Mouse (Mus musculus) midbrain, embryonic 15.5 days (tissue): ENCODE measurements around the gene Cav3. TPM values are rescaled to one million over a fixed set of nuclear protein-coding genes. Genes with fewer than 3 reads are reported as not detected.

Experiments
- ATAC-seq: fragments of 200-750 bp; cut with Nextera tagmentation; replicated peaks from 2 replicates; pipeline ENCODE4 v1.8.0; 2017; ENCODE audit warnings: moderate TSS enrichment
- H3K27ac ChIP-seq: fragments of 300-500 bp; sonication (generic); 2 replicates; pipeline ENCODE4 v1.5.1; 2015; ENCODE audit warnings: mild to moderate bottlenecking, inconsistent platforms
- H3K27me3 ChIP-seq: fragments of 300-500 bp; sonication (generic); replicated peaks from 2 replicates; pipeline ENCODE4 v1.6.1; 2015; ENCODE audit warnings: inconsistent platforms
- H3K36me3 ChIP-seq: fragments of 300-500 bp; sonication (generic); replicated peaks from 2 replicates; pipeline ENCODE4 v1.6.1; 2015; ENCODE audit warnings: inconsistent platforms
- H3K4me1 ChIP-seq: fragments of 300-500 bp; sonication (generic); 2 replicates; pipeline ENCODE4 v1.6.1; 2015; ENCODE audit warnings: inconsistent platforms
- H3K4me2 ChIP-seq: fragments of 300-500 bp; sonication (generic); 2 replicates; pipeline ENCODE4 v1.6.1; 2015; ENCODE audit warnings: inconsistent platforms, mild to moderate bottlenecking, moderate library complexity
- H3K4me3 ChIP-seq: fragments of 300-500 bp; sonication (generic); 2 replicates; pipeline ENCODE4 v1.5.1; 2015; ENCODE audit warnings: mild to moderate bottlenecking, inconsistent platforms
- H3K9ac ChIP-seq: fragments of 300-500 bp; sonication (generic); 2 replicates; pipeline ENCODE4 v1.6.1; 2015; ENCODE audit warnings: mild to moderate bottlenecking, inconsistent platforms
- H3K9me3 ChIP-seq: fragments of 300-500 bp; sonication (generic); 2 replicates; pipeline ENCODE4 v1.6.1; 2016; ENCODE audit warnings: inconsistent platforms
- WGBS: fragments of 180-500 bp; shearing (Covaris S2); methylation state at CpG from one replicate; pipeline ENCODE4 v1.1.7; 2015; ENCODE audit warnings: mixed read lengths; 5-methylcytosine and 5-hydroxymethylcytosine counted together
- polyA plus RNA-seq: library from polyadenylated mRNA; unstranded; fragments of >200 nt; fragmentation: Nextera tagmentation; extraction: Ambion mirVana; gene quantifications from 2 replicates; pipeline ENCODE4 v1.2.1, GENCODE M21; 2015

Gene Cav3
- 0.29 TPM in 1 of 2 replicates, not detected in the other for polyA plus RNA-seq

GRCm38 (mm10) chr6:112459341-112459749 lies at the start of gene Cav3:
TSS of gene Cav3 (plus strand) at chr6:112459505.
- ATAC-seq, result no peak
- Histone ChIP-seq H3K4me2 (no peak within 1 kb of the TSS), H3K27me3 (no peaks in the 10 kb centered on the region), H3K27ac (no peak within 1 kb of the TSS), H3K4me3 (no peak within 1 kb of the TSS), H3K36me3 (no peaks in the 10 kb centered on the region), H3K9ac (no peak within 1 kb of the TSS), H3K4me1 (no peaks in the 10 kb centered on the region), H3K9me3 (no peaks in the 10 kb centered on the region)
- 78% methylated on average over 12 of the region's 12 CpGs for WGBS

GRCm38 (mm10) chr6:112419333-112419732 lies 40.0 kb upstream of the Cav3 start:
- 76% methylated on average over 9 of the region's 9 CpGs for WGBS
- no peaks in the 10 kb centered on the region for H3K9me3 ChIP-seq
- H3K4me3 ChIP-seq, result no peak overlapping the region
- H3K4me1 ChIP-seq, result no peaks in the 10 kb centered on the region
- no peaks in the 10 kb centered on the region for H3K27me3 ChIP-seq
- H3K4me2 ChIP-seq, result no peak overlapping the region
- no peak for ATAC-seq
- H3K36me3 ChIP-seq, result no peaks in the 10 kb centered on the region
- H3K27ac ChIP-seq, result no peak overlapping the region
- no peak overlapping the region for H3K9ac ChIP-seq

- no peak for ATAC-seq
- Histone ChIP-seq H3K36me3 (no peaks in the 10 kb centered on the region), H3K4me3 (no peak overlapping the region), H3K4me2 (no peak overlapping the region), H3K4me1 (no peaks in the 10 kb centered on the region), H3K27me3 (no peaks in the 10 kb centered on the region), H3K9me3 (no peaks in the 10 kb centered on the region), H3K9ac (no peak overlapping the region), H3K27ac (no peak overlapping the region)
- 100% methylated on average over 1 of the region's 1 CpGs for WGBS
Measured at GRCm38 (mm10) chr6:112420883-112421282, 38.4 kb upstream of the Cav3 start.

- Histone ChIP-seq H3K4me1 (no peaks in the 10 kb centered on the region), H3K9me3 (no peaks in the 10 kb centered on the region), H3K27me3 (no peaks in the 10 kb centered on the region), H3K27ac (no peak overlapping the region), H3K4me2 (no peak overlapping the region), H3K4me3 (no peak overlapping the region), H3K36me3 (no peaks in the 10 kb centered on the region), H3K9ac (no peak overlapping the region)
- 89% methylated on average over 8 of the region's 8 CpGs for WGBS
- no peak for ATAC-seq
Measured at GRCm38 (mm10) chr6:112423746-112424501, 35.4 kb upstream of the Cav3 start.

DNA sequence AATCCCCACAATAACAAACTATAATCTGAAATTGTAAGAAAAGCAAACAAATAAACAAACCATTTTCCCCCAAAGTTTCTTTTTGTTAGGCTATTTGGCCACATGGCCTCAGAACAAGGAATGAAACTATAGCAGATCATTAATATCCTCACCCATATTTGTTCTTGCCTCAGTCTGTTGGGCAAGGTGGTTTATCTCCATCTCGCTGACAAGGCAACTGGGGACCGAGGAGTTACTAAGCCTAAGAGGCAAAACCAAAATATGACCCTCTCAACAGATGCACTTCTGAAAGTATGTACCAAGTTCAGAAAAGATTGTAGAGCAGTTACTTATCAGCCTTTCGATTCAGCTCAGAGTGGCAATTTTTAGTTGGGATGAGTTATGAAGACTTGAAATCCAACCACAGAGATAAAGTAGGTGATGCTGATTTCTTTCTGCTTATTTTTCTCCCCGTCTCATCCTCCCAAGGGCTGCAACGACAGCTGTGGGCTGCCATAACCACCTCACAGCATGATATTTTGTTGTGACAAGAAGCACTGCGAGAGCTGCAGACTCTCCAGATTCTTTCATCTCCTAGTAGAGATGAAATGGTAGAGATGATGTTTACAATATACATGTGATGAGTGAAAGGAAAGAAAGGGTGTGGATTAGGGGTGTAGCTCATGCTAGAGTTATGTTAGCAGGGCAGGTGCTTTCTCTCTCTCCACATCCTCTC lies 33.1 kb upstream of the Cav3 start:
- no peaks in the 10 kb centered on the region for H3K36me3 ChIP-seq
- ATAC-seq, result no peak
- no peak overlapping the region for H3K9ac ChIP-seq
- 75% methylated on average over 6 of the region's 6 CpGs for WGBS
- H3K4me2 ChIP-seq, result no peak overlapping the region
- no peaks in the 10 kb centered on the region for H3K27me3 ChIP-seq
- H3K27ac ChIP-seq, result no peak overlapping the region
- H3K4me1 ChIP-seq, result no peaks in the 10 kb centered on the region
- no peaks in the 10 kb centered on the region for H3K9me3 ChIP-seq
- no peak overlapping the region for H3K4me3 ChIP-seq

DNA sequence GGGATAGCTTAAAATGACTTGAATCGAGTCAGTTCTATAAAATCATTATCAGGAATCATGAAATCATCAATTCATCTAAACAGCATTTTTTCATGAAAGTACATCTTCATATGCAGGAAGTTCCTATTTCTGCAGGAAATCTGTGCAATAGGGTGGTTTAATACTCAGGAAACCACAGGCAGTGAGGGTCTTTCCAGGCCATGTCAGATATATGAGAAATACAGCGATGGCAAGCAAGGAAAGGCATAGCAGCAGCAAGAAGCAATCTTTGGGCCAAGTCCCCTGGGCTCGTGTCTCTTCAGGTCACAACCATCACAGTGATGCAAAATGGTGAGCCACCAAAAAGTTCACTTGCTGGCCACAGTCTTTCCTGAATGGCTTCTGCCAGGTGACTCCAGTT lies 13.6 kb upstream of the Cav3 start:
- H3K4me2 ChIP-seq, result no peak overlapping the region
- H3K27ac ChIP-seq, result no peak overlapping the region
- 93% methylated on average over 3 of the region's 3 CpGs for WGBS
- H3K9me3 ChIP-seq, result no peaks in the 10 kb centered on the region
- H3K4me3 ChIP-seq, result no peak overlapping the region
- H3K27me3 ChIP-seq, result no peaks in the 10 kb centered on the region
- no peaks in the 10 kb centered on the region for H3K4me1 ChIP-seq
- H3K36me3 ChIP-seq, result no peaks in the 10 kb centered on the region
- no peak overlapping the region for H3K9ac ChIP-seq
- ATAC-seq, result no peak

GRCm38 (mm10) chr6:112461459-112461858 lies 2.2 kb downstream of the Cav3 start:
- no peaks in the 10 kb centered on the region for H3K9me3 ChIP-seq
- H3K4me3 ChIP-seq, result no peak overlapping the region
- no peak overlapping the region for H3K27ac ChIP-seq
- no peak overlapping the region for H3K9ac ChIP-seq
- no peaks in the 10 kb centered on the region for H3K27me3 ChIP-seq
- 89% methylated on average over 5 of the region's 5 CpGs for WGBS
- H3K4me1 ChIP-seq, result no peaks in the 10 kb centered on the region
- H3K36me3 ChIP-seq, result no peaks in the 10 kb centered on the region
- H3K4me2 ChIP-seq, result no peak overlapping the region
- ATAC-seq, result no peak

DNA sequence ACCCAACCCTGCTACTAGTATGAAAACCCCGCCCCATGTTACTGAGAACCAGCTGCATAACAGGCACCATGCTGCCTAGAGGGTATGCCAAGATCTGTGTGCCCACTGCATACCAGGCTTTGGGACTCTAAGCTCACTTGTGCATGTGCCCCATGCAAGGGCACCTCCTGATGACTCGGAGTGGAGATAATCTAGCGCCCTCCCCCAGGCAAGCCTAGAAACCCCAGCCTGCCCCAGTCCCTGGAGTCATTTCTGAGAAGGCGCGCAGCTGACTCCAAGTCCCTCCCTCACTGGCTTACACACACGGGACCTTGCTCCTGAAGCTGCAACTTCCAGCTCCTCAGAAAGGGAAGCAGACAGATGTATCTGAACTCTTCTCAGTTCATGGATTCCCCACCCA lies 4.0 kb downstream of the Cav3 start:
- ATAC-seq, result no peak
- WGBS, result 87% methylated on average over 6 of the region's 6 CpGs
- Histone ChIP-seq H3K4me3 (no peak overlapping the region), H3K27ac (no peak overlapping the region), H3K9me3 (no peaks in the 10 kb centered on the region), H3K27me3 (no peaks in the 10 kb centered on the region), H3K9ac (no peak overlapping the region), H3K4me1 (no peaks in the 10 kb centered on the region), H3K4me2 (no peak overlapping the region), H3K36me3 (no peaks in the 10 kb centered on the region)

DNA sequence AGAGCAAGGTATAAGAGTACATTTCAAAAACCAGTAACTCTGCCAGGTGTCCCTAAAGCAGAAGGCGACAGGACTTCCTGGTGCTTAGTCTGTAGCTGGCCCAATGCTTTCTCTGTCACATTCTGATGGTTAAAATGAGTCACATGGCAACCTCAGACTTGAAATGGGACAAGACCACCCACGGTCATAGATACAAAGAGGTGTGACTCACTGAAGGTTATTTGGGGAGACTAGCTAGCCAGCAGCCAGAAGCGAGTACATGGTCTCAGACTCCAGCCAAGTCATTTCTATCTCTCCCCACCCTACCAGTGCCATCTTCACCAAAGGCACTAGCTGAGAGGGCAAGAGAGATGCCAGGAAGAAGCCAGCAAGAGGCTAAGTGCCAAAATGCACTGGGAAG lies 6.1 kb downstream of the Cav3 start:
- no peak for ATAC-seq
- Histone ChIP-seq H3K36me3 (no peaks in the 10 kb centered on the region), H3K4me1 (no peaks in the 10 kb centered on the region), H3K27me3 (no peaks in the 10 kb centered on the region), H3K4me2 (no peak overlapping the region), H3K27ac (no peak overlapping the region), H3K4me3 (no peak overlapping the region), H3K9ac (no peak overlapping the region), H3K9me3 (no peaks in the 10 kb centered on the region)
- 89% methylated on average over 3 of the region's 3 CpGs for WGBS

- H3K36me3 ChIP-seq, result no peaks in the 10 kb centered on the region
- no peak overlapping the region for H3K4me3 ChIP-seq
- H3K9me3 ChIP-seq, result no peaks in the 10 kb centered on the region
- no peak for ATAC-seq
- H3K9ac ChIP-seq, result no peak overlapping the region
- no peaks in the 10 kb centered on the region for H3K27me3 ChIP-seq
- H3K27ac ChIP-seq, result no peak overlapping the region
- no peak overlapping the region for H3K4me2 ChIP-seq
- H3K4me1 ChIP-seq, result no peaks in the 10 kb centered on the region
Measured at GRCm38 (mm10) chr6:112466001-112466400, 6.7 kb downstream of the Cav3 start.

DNA sequence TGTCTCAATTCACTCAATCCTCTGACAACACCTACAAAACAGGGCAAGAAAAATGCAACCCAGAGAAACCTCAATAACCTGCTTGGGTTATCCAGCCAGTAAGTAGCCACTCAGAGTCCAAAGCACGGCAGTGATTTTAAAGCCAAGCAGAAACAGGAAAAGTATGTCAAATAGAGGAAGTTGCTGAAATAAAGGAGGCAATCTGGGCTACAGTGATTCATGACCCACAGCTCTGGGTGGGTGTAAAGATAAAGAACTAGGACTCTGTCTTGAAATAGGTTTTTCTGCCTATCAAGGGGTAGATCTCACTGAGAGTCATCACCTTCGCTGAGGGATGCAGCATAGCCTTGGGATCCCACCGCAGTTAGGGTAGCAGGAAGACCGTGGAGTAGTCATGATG lies 12.3 kb downstream of the Cav3 start:
- Histone ChIP-seq H3K4me3 (no peak overlapping the region), H3K27ac (no peak overlapping the region), H3K9me3 (no peaks in the 10 kb centered on the region), H3K27me3 (no peaks in the 10 kb centered on the region), H3K4me2 (no peak overlapping the region), H3K36me3 (no peaks in the 10 kb centered on the region), H3K9ac (no peak overlapping the region), H3K4me1 (no peaks in the 10 kb centered on the region)
- ATAC-seq, result no peak
- WGBS, result 93% methylated on average over 4 of the region's 4 CpGs

DNA sequence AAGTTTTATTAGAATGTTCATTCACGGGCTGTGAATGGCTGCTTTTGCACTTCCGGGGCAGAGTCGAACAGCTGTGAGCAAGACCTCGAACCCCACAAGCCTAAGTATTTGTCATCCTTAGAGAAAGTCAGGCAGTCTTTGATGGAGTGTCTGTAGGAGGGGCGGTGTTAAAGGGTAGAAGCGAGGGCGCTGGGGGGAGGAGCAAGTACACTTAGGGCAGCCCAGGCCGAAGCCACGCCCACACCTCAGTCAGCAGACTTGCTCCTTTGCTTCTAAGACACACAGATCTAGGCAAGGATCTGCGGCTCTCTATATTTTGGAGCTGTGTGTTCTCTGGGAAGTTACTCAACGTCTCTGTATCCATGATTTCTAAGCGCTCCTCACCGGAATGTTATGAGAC lies 20.6 kb downstream of the Cav3 start:
- H3K4me3 ChIP-seq, result no peak overlapping the region
- 55% methylated on average over 13 of the region's 13 CpGs for WGBS
- H3K27me3 ChIP-seq, result no peaks in the 10 kb centered on the region
- H3K36me3 ChIP-seq, result no peaks in the 10 kb centered on the region
- no peak overlapping the region for H3K4me2 ChIP-seq
- ATAC-seq, result no peak
- H3K9me3 ChIP-seq, result no peaks in the 10 kb centered on the region
- no peak overlapping the region for H3K27ac ChIP-seq
- no peaks in the 10 kb centered on the region for H3K4me1 ChIP-seq
- no peak overlapping the region for H3K9ac ChIP-seq

DNA sequence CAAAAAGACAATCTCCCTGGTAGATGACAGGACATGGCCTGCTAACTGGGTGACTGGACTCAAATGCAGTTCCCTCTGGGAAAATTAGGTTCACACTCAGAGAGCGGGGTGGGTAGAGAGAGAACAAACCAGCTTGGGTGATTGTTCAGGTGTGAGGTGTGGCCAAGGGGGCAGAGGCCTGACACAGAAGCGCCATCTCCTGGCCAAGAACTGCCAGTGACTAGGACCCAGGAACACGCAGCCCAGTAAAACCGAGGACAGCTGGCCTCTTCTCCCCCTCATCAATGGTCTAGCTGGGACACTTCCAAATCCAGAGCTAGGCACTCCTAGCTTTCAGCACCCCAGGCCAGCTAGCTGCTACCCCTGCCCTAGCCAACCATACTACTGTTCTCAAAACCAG lies 25.0 kb downstream of the Cav3 start:
- H3K9me3 ChIP-seq, result no peaks in the 10 kb centered on the region
- WGBS, result 5% methylated on average over 4 of the region's 4 CpGs
- H3K36me3 ChIP-seq, result no peaks in the 10 kb centered on the region
- ATAC-seq, result 0 out of 2 replicates have a peak, but pooled peaks have one; percentile 18
- peaks cover 6% of the 10 kb centered on the region for H3K4me1 ChIP-seq
- H3K4me2 ChIP-seq, result no peak overlapping the region
- H3K27me3 ChIP-seq, result peaks cover 31% of the 10 kb centered on the region
- no peak overlapping the region for H3K4me3 ChIP-seq
- H3K9ac ChIP-seq, result no peak overlapping the region
- H3K27ac ChIP-seq, result no peak overlapping the region
